Mouse (Mus musculus) embryonic fibroblast, embryonic 13.5 days (primary cell): ENCODE results near the gene Thoc5. TPM values are rescaled to one million over a fixed set of nuclear protein-coding genes. Genes with fewer than 3 reads are reported as not detected.
A peak's percentile ranks its signal among the peaks of the same experiment; 100 is the strongest.

Experiments used
- H3K27ac ChIP-seq: 2 replicates; pipeline ENCODE4 v1.5.1; 2012; ENCODE audit warnings: low read length, control low read depth, inconsistent platforms; ENCODE audit not compliant: insufficient read depth
- H3K4me1 ChIP-seq: 2 replicates; pipeline ENCODE4 v1.6.1; 2011; ENCODE audit warnings: low read length; ENCODE audit not compliant: control insufficient read depth, insufficient read depth
- H3K4me3 ChIP-seq: 2 replicates; pipeline ENCODE4 v1.5.1; 2011; ENCODE audit warnings: mild to moderate bottlenecking, control low read depth, low read length; ENCODE audit not compliant: insufficient read depth
- CTCF ChIP-seq: IDR thresholded peaks from 2 replicates; pipeline ENCODE4 v1.5.1; 2011; ENCODE audit warnings: mild to moderate bottlenecking, control low read depth, low read length, moderate library complexity, borderline replicate concordance; ENCODE audit not compliant: insufficient read depth
- POLR2A ChIP-seq: IDR thresholded peaks from 2 replicates; pipeline ENCODE4 v1.6.1; 2011; ENCODE audit warnings: low read depth, mild to moderate bottlenecking, control low read depth, low read length, moderate library complexity
- polyA plus RNA-seq: library from polyadenylated mRNA; stranded (reverse); fragments of >200 nt; gene quantifications from 2 replicates; pipeline ENCODE4 v1.2.4, GENCODE M21; 2011; ENCODE audit warnings: low read depth; ENCODE audit not compliant: missing spikeins, insufficient read length

The Thoc5 gene
- polyA plus RNA-seq, 1 experiment, result 34.9 TPM

DNA sequence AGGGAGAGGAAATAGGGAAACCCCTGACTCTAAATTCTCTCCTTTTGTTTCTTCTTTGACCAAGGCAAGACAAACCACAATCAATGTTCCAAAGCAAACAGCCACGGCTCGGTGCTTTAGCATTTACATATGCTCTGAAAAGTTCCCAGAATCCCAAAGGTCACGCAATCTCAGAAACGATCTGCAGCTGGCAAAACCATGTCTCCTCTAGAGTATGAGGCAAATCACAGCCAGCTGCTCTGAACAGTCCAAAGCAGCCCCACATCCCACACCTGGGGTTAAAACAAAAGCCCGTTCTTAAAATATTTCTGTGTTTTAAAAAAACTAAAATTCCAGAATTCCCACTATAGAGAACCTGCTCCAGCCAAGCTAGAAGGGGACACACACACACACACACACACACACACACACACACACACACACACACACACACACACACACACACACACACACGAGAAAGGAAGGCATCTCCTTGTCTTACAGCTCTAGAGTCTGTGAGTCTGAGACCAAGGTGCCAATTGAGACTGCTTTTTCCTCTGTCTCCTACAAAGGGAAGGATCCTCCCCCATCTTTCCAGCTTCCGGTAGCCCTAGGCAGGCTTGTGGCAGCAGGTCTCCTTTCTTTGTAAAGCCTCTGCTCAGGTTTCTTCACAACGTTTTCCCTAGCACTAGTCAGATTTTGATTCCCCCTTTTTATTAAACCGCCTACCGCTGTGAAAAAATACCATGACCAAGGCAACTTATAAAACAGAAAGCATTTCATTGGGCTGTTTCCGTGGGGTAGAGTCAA, 33.1 kb upstream of the Thoc5 start:
- TF ChIP-seq POLR2A, result no peak
- no peak for TF ChIP-seq CTCF
- Histone ChIP-seq H3K4me3 (no peak overlapping the region), H3K4me1 (no peaks in the 10 kb centered on the region), H3K27ac (no peak overlapping the region)

DNA sequence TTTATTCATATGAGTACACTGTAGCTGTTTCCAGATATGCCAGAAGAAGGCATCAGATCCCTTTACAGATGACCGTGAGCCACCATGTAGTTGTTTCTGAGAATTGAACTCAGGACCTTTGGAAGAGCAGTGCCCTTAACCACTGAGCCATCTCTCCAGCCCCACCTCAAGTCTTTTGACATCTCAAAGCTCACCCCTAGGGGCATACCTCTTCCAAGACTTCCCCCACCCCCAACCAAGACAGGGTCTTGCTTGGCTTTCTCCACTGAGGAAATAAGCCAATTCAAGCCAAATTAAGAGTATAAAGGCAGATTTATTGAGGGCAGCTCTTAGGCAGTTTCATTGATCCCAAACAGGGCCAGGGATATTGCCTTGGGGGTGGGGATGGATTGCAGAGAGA, 32.4 kb upstream of the Thoc5 start:
- H3K4me3 ChIP-seq, result no peak overlapping the region
- no peaks in the 10 kb centered on the region for H3K4me1 ChIP-seq
- no peak for TF ChIP-seq POLR2A
- TF ChIP-seq CTCF, result no peak
- no peak overlapping the region for H3K27ac ChIP-seq

DNA sequence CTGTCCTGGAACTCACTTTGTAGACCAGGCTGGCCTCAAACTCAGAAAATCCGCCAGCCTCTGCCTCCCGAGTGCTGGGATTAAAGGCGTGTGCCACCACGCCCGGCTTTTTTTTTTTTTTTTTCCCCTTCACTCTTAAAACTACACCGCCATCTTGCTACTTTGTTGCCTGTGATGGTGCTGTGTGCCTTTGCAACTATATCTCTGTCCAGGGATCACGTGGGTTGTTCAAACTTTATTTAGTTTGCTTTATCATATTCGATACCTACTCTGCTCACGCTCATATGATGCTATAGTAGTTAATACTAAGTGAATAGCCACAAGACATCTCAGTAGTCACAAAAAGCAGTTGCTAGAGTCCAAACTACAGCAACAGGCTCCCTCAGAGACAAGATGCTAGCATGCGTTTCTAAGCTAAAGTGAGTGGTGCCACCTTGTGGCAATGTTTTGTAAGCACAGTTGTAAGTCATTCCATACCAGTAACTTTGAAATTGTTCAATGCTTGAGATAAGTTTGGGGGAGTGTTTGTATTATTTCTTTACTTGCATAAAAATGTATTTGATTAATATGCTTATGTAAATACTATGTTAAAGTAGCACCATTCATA, 29.4 kb upstream of the Thoc5 start:
- H3K4me1 ChIP-seq, result no peaks in the 10 kb centered on the region
- no peak overlapping the region for H3K27ac ChIP-seq
- TF ChIP-seq POLR2A, result no peak
- 0 out of 2 replicates have a peak, but pooled peaks have one; percentile 9 for TF ChIP-seq CTCF
- no peak overlapping the region for H3K4me3 ChIP-seq

DNA sequence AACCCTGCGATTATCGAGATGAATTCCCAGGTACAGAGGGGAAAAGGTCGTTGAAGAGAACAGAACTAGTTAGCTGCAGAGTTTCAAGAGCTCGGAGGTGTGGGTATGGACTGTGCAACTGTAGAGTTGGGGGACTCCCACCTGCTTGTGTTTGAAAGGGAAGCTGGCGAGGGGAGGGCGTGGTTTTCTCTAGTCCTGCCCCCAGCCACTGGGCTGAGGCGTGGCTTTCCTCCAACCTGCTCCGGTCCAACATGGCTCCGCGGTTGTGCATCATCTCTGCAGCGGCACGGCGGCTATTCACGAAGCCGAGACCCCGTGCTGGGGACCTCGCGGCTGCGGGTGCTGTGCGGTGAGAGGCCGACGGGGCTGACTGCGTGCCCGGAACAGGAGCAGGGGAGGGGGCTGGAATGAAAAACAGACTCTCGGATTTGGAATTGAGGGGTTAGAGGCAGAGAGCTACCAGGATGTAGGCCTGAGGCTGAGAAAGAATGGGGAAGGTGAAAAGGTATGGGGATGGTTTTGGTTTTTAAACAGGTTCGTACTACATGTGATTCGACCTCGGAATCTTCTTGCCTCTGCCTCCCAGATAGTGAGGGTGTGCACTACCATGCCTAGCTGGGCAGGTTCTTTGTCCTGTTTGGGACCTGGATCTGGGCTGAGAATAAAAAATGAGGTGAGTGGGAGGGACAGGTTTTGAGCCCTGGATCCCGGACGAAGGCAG, 21.2 kb upstream of the Thoc5 start, which contains the start of gene Nipsnap1:
Gene Nipsnap1 (plus strand): TSS at position 197 of the 721 bp plus-strand sequence.
- no peaks in the 10 kb centered on the region for H3K4me1 ChIP-seq
- TF ChIP-seq CTCF, result no peak
- peak; percentile 68 for TF ChIP-seq POLR2A
- peak within 1 kb of the TSS; percentile 84 for H3K4me3 ChIP-seq
- H3K27ac ChIP-seq, result no peak within 1 kb of the TSS

DNA sequence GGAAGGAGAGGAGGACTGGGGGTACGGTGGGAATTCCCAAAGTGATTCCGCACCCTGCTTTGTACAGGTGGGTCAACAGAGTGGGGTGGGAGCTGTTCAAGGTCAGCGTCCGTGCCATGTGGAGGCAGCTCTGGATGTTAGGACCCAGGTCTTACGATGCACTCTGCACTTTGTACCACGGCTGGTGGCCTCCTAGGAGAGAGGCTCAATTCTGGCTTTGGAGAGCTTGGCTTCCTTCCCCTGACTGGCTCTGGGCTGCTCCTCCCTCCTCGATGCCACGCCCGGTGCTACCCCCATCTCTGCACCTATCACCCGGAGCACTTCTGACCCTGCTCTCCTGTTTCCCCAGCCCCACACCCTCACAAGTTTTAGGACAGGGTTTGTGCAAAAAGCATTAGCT, 20.6 kb upstream of the Thoc5 start:
- H3K4me3 ChIP-seq, result peak overlapping the region; percentile 84
- H3K4me1 ChIP-seq, result no peaks in the 10 kb centered on the region
- TF ChIP-seq POLR2A (no peak), CTCF (no peak)
- no peak overlapping the region for H3K27ac ChIP-seq

DNA sequence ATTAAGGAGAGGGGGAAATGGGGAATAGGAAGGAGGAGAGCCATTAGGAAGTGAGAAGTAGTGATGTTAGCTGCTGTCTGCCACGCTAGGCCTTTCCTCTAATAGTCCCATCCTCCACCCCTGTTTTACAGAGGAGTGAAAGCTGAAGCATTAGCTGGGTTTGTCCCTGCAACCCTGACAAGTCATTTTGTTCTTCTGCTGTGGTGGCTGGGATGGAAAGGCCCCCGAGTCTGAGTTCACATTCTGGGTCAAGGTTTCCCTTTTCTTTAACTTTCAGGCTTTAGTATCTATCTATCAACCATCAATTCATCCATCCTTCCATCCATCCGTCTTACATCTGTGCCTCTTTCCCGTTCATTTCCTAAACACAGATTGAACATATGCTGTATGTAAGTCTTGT, 14.0 kb upstream of the Thoc5 start:
- Histone ChIP-seq H3K4me1 (no peaks in the 10 kb centered on the region), H3K4me3 (no peak overlapping the region), H3K27ac (no peak overlapping the region)
- TF ChIP-seq CTCF, result no peak
- no peak for TF ChIP-seq POLR2A

DNA sequence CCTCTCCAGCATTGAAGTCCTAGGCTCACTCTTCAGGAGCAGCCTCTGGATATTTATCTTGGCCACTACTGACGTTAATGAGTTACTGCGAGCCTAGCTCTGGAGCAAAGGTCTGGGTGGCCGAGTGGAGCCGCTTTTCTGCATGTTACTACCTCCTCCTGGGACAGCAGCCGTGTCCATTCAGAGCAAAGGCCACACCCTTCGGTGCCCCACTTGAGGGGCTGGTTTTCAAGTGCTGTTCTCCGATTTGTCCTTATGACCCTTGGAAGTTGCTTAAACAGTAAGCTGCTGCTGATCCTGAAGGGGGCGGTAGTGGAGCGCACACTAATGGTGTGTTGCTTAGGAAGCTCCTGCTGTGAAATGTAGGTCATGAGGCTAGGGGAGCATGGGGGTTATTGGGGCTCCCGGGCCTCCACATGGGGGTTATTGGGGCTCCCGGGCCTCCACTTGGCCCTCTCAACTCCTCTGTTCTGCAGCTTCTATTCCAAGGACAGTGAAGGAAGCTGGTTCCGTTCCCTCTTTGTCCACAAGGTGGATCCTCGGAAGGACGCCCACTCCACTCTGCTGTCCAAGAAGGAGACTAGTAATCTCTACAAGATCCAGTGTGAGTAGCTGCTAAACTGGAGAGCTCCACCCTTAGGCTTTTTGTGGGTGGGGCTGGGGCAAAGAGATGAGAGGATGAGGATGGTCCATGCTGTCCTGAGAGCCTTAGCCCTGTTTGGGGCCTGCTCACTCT, 12.1 kb upstream of the Thoc5 start:
- no peaks in the 10 kb centered on the region for H3K4me1 ChIP-seq
- TF ChIP-seq POLR2A (no peak), CTCF (no peak)
- H3K27ac ChIP-seq, result no peak overlapping the region
- no peak overlapping the region for H3K4me3 ChIP-seq

DNA sequence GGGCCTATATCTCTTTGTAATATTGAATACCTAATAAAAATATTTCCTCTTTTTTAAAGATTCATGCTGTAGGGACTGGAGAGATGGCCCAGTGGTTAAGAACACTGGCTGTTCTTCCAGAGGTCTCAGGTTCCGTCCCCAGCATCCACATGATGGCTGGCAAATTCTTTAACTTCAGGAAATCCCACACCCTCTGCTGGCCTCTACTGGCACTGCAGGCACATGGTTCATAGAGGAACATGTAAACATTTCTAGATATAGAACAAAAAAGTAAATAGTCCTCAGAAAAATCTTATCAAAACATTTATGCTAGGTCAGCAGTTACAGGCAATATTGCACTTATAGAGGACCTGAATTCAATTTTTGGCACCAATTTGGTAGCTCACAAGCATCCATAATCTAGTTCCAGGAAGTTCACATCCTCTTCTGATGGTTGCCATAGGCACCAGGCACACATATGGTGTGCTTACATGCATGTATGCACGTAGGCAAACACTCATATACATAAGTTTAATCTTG, 9.7 kb upstream of the Thoc5 start:
- Histone ChIP-seq H3K4me3 (no peak overlapping the region), H3K4me1 (no peaks in the 10 kb centered on the region), H3K27ac (no peak overlapping the region)
- TF ChIP-seq CTCF (no peak), POLR2A (no peak)

DNA sequence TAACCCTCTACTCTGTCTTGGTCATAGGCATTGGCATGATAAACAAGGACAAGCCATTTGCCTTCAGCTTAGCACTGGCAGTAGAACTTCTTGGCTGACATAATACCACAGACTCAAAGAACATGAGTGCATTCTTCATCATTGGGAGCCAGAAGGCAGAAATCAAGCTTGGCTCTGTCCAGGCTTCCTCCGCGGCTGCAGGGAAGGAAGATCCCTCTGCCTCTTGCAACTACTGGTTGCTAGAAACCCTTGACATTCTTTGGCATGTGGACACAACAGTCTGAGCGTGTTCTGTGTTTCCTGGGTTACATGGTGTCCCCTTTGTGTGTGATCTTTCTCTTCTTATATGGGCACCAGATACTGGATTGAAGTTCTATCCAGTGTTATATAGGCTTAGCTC, 8.1 kb upstream of the Thoc5 start:
- Histone ChIP-seq H3K4me3 (no peak overlapping the region), H3K4me1 (no peaks in the 10 kb centered on the region), H3K27ac (no peak overlapping the region)
- TF ChIP-seq CTCF, result no peak
- TF ChIP-seq POLR2A, result no peak

DNA sequence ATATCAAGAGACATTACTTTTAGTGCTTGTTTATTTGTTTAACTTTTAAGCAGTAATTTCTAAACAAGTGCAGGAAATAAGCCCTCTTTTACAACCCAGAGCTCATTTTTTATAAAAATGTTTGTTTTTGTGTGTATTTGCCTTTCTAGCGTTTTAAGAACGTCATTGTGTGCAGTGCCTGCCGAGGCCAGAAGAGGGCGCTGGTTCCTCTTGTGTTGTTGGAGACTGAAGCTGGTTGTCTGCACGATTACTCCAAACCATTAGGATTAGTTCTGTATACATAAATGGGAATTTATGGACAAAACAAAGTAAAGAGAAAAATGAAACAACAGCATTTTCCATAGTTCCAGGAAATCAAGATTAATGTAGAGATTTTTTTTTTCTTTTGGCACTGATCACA, 5.3 kb downstream of the Thoc5 start:
- Histone ChIP-seq H3K4me3 (no peak overlapping the region), H3K4me1 (peaks cover 3% of the 10 kb centered on the region; the same call in 1 of the 2 replicates), H3K27ac (no peak overlapping the region)
- TF ChIP-seq CTCF, result peak; percentile 54; the same call in 1 of the 2 replicates
- TF ChIP-seq POLR2A, result no peak
